Mouse (Mus musculus): ENCODE data around the gene Frmd5.

Gene Frmd5

DNA sequence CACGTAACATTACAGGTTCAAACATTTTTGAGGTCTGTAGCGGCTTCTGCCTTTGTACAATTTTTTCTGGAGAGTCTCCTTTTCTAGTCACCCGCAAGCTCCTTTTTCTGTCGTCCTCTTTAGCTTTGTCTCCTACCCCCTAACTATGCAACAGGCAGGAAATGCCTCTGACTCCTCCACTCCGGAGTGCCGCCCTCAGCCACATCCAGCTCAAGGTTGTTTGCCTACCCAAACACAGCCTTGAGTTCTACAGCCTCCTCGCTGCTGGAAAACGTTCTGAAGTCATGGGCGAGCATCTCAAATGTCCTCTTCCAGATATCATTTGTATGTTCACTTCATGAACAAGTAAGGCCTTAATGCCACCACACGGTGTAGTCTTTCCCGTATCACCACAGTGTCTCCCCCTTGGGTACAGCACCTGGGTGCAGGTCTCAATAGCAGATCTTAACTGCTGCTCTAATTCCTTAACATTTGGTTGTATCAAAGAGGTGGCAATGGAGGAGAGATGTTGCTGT is 45.5 kb downstream of the Frmd5 start:
- no peak for DNase-seq

DNA sequence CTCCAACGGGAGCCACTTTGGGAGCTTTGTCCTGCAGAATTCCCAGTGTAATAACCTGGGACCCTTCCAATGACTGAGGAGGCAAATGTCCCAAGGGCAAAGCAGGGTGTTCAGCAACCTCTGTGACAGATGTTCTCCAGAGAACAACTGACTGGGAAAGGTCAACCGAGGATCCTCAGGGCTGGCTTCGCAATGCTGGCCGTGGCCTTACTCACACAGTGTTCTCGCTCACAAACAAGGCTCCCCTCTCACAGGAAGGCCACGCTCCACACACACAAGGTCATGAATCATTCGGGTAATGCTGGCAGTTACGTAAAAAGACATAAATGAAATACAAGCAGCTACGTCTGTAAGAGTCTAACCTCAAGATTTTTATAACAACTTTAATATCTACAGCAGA is 46.2 kb downstream of the Frmd5 start:
- no peak for DNase-seq

DNA sequence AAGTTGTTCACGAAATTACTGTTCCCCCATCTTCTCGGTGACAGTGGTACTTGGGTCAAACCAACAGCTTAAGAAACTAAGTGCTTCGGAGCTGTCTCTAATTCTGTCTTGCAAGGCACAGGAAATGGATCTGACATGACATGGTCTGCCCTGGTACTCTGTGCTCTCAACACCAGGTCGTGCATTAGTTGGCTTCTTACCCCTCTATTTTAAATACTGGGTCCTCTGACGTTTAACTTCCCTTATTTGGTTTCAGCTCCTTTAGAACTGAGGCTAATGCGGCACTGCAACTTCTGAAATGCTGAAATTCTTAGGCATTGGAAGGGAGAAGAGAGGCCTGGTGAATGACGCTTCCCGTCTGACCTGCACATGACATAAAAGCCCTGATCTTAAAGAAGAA is 48.6 kb downstream of the Frmd5 start:
- DNase-seq = no peak

- no peak for DNase-seq
These were observed 50.6 kb downstream of the Frmd5 start for GRCm38 (mm10) chr2:121756336-121756735.

GRCm38 (mm10) chr2:121755056-121755455 is 51.8 kb downstream of the Frmd5 start:
- DNase-seq = no peak

- DNase-seq = no peak
These were observed 56.8 kb downstream of the Frmd5 start for GRCm38 (mm10) chr2:121750121-121750520.

- DNase-seq = no peak
These were observed 65.7 kb downstream of the Frmd5 start for GRCm38 (mm10) chr2:121741151-121741550.

- no peak for DNase-seq
These were observed 67.5 kb downstream of the Frmd5 start for GRCm38 (mm10) chr2:121739410-121739809.

GRCm38 (mm10) chr2:121733426-121733825 is 73.5 kb downstream of the Frmd5 start:
- DNase-seq = no peak

DNA sequence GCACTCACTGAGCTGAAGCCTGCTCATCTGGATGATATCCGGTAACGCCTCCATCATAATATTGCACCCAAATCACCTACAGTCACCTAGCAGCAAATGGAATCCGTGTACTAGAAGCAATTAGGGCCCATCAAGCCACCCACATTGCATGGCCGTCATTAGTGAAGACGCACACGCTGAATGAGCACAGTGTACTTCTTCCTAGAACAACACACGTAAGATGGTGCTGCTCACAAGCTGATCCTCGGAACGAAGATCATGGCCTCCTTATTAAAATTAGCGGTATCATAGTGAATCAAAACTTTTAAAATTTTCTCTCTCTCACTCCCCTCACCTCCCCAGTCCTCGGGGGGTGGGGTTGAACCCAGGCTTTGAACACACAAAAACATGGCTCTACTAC is 76.4 kb downstream of the Frmd5 start:
- DNase-seq = no peak

DNA sequence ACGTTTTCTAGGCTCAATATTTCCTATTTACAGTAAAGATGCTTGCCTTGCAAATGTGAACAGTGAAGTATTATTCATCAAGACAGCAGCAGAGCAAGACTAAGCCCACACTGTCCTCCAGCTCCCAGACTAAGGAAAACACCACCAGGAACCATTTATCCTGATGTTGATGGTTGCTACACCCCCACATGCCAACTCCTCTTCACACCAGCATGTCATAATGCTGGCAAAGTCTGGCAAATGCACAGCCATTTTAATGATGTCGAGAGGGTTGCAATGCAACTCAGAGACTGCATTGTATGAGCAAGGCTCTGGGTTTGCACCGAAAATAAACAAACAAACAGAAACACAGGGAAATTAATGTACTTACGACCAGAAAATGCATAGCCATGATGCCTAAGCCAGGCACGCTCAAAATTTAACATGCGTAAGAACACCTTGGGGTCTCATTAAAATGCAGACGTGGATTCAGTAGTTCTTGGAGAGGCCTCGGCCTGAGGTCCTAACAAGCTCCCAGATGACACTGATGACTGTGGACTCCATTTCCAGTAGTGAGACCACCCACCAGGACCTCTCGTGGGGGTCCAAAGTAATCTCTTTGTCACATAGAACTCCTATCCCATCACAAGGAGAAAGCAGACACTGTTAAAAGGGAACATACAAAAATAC is 77.8 kb downstream of the Frmd5 start:
- no peak for DNase-seq

DNA sequence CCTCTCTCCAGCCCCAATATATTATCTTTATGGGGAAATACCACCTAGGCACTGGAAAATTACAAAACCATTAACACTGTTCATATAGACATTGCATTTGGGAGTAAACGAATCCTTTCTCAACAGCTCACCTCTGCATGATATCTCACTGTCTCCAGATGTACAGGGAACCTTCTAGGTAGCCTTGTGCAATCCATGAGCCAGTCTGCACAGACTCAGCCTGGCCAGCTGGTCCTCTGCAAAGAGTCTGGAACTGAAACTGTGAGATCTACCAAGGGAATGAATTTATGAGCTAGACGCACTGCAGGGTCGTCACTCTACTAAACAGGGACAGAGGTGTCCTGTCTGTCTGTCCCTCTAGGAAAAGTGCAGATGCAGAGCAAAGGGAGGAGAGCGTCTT is 82.0 kb downstream of the Frmd5 start:
- DNase-seq = no peak

GRCm38 (mm10) chr2:121723796-121724195 is 83.1 kb downstream of the Frmd5 start:
- DNase-seq = no peak

DNA sequence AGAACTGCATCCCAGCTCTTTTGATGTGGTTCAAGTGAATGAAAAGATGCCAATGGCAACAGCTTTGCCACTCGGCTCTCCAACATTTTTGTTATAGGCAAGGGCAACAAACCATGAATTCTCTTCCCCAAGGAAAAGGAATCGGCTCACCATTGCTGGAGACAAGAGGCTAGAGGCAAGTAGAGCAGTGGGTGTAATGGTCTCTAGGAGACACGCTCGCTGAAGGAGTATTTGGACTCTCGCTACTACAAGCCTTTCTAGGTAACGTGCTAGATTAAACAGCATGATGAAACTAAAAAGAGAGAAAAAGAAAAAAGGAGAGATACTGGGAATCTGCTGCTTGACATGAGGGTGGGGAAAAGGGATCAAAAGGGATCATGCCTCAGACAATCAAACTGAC is 87.9 kb downstream of the Frmd5 start:
- DNase-seq = no peak

DNA sequence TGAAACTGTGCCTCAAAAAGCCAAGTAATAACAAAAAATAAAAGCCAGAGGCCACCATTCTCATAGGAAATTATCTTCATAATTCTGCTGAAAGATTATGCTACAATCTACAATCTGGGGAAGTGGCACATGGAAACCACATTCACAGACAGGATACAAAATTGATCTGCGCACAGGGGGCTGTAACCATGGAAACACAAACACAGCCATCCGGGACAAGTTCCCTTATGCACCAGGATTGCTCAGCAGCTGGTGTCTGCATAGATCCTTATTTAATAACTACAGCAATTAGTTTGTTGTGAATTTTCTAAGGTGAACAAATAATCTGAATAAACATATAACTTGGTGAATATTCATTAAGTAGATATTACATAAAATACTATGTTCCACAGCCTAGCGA is 89.8 kb downstream of the Frmd5 start:
- no peak for DNase-seq

GRCm38 (mm10) chr2:121713567-121713966 is 93.3 kb downstream of the Frmd5 start:
- no peak for DNase-seq

DNA sequence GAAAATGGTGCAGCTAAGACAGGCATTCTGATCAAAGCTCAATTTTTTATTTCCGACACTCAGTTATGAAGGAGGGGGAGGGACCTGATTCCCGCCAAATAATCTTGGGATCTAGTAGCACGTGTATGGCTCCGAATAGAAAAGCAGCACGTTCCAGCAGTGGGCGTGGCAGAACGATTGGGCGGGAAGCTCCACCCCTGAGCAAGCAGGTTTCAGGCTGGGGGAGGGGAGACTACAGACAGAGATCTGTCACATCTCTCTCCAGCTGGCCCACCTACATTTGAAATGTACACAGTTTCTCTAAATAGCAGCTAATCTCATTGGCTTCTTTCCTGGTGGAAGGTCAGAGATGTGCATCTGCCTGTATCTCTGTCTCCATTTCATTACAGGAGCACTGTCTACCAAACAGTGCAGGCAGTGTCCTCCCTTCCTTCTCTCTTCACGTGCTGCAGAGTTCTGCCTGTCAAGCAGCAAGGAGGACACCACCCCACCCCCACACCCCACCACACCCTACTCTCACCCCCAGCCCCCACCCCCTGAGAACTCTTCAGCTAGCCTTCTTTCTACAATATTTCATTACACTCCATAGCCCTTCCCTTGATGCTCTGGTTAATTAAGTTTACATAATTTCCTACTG is 95.0 kb downstream of the Frmd5 start:
- DNase-seq = no peak

DNA sequence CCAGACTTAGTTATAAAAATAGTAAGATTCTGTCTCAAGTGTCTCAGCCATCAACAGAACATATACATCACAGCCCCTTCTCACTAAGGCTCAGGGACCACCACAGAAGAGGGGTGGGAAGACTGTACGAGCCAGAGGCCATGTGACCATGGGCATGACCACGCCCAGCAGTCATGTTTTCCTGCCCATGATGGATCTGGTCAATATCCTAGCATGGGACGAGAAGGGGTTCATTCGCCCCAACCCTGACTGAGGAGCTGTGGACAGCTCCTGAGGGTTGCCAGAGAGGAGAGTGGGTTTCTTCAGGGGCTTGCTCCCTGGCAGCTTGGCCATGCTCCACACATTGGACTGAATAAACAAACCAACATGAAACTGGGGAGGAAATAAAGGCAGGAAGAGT is 97.8 kb downstream of the Frmd5 start:
- no peak for DNase-seq

GRCm38 (mm10) chr2:121707461-121707860 is 99.4 kb downstream of the Frmd5 start:
- no peak for DNase-seq

DNA sequence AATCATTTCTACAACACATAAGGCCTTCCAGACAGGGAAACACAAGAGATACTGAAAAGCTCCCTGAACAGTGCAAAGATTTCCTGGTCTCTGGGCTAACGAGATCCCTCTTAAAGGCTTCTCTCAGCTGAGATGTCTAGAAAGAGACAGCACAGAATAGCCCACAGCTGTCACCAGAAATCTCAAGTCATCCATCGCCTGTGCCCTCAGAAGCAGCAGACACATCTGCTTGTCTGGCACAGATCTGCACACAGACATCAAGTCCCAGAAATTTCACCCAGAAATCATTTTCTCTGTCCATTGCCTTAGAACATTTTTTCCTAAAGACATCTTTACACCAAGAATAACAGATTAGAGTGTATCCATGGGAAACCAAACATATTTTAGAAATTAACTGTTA is 101.1 kb downstream of the Frmd5 start:
- no peak for DNase-seq

DNA sequence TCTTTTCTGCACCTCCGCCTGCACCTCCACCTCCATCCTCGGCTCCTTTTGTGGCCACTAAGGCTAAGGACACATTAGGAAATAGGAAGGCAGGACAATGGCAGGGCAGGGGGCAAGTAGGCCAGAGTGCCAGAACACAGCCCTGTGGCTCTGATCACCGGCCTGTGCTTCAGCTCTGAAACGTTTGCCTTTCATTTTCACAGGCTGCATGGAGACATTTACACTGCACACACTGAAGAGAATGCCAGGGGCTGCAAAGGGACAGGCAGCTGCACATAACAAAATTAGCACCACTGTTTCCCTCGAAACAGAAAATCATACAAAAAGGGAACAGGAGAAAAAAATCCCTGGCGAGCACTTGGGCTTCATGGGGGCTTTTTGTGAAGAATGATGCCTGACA is 107.6 kb downstream of the Frmd5 start:
- DNase-seq = no peak

DNA sequence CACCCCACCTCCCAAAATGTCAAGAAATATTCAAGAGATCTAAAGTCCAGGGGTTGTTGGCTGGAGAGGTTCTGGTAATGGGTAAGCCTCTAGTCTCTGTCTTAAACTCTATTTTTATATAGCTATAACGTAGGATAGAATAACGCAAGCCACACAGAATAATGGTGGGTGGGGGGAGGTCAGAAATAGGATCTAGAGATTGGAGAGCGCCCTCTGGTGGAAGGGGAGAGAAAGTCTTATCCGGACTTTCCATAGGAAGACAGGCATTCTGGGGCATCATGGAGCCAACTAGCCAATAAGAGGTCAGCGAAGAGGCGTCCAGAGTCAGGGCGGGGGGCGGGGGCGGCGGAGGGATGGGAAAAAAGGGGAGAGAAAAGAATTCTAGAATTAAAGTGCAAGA is 111.5 kb downstream of the Frmd5 start:
- DNase-seq = no peak

DNA sequence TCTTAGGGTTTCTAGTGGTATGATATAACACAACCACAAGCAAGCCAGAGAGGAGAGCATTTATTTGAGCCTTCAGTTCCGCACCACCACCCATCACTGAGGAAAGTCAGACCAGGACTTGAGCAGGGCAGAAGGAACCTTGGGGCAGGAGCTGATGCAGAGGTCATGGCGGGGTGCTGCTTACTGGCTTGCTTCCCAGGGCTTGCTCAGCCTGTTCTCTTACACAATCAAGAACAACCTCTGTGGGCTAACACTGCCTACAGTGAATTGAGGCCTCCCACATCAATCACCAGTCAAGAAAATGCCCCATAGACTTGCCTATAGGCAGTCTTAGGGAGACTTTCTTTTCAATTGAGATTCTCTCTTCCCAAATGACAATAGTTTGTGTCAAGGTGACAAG is 118.8 kb downstream of the Frmd5 start:
- DNase-seq = no peak

GRCm38 (mm10) chr2:121683606-121684005 is 123.3 kb downstream of the Frmd5 start:
- DNase-seq = no peak

GRCm38 (mm10) chr2:121682361-121682760 is 124.5 kb downstream of the Frmd5 start:
- no peak for DNase-seq

Data from thymus, postnatal 36 days (tissue).